Mouse (Mus musculus) E14TG2a.4 (cell line): Measurements from ENCODE around the gene Cenpm.

Experiments used
- H3K27me3 ChIP-seq: 2 replicates; pipeline ENCODE4 v1.6.1; 2014; ENCODE audit warnings: low read length, control low read depth; ENCODE audit not compliant: insufficient read depth
- H3K36me3 ChIP-seq: 2 replicates; pipeline ENCODE4 v1.6.1; 2014; ENCODE audit warnings: low read length, control low read depth; ENCODE audit not compliant: insufficient read depth
- H3K4me1 ChIP-seq: replicated peaks from 2 replicates; pipeline ENCODE4 v1.6.1; 2014; ENCODE audit warnings: low read depth, low read length, control low read depth
- H3K4me3 ChIP-seq: replicated peaks from 2 replicates; pipeline ENCODE4 v1.5.1; 2014; ENCODE audit warnings: mild to moderate bottlenecking, low read length
- H3K9me3 ChIP-seq: 2 replicates; pipeline ENCODE4 v1.6.1; 2014; ENCODE audit warnings: low read length, control low read depth
- CTCF ChIP-seq: conservative IDR thresholded peaks from 2 replicates; pipeline ENCODE4 v1.5.1; 2014; ENCODE audit warnings: low read length
- NANOG ChIP-seq: IDR thresholded peaks from 2 replicates; pipeline ENCODE4 v1.6.1; 2014; ENCODE audit warnings: borderline replicate concordance, low read length, mixed read lengths
- POU5F1 ChIP-seq: IDR thresholded peaks from 2 replicates; pipeline ENCODE4 v1.6.1; 2014; ENCODE audit warnings: low read length, borderline replicate concordance

The Cenpm gene

GRCm38 (mm10) chr15:82186131-82186530 lies 58.4 kb downstream of the Cenpm start:
- Histone ChIP-seq H3K9me3 (peaks cover 7% of the 10 kb centered on the region; the same call in 1 of the 2 replicates), H3K4me3 (0 out of 2 replicates have a peak overlapping the region, but pooled peaks have one; percentile 5), H3K4me1 (peaks cover 89% of the 10 kb centered on the region), H3K27me3 (no peaks in the 10 kb centered on the region), H3K36me3 (peaks cover 95% of the 10 kb centered on the region)
- no peak for TF ChIP-seq NANOG
- TF ChIP-seq CTCF = no peak
- no peak for TF ChIP-seq POU5F1

- peaks cover 80% of the 10 kb centered on the region for H3K4me1 ChIP-seq
- H3K9me3 ChIP-seq = peaks cover 7% of the 10 kb centered on the region; the same call in 1 of the 2 replicates
- TF ChIP-seq NANOG (no peak), CTCF (no peak), POU5F1 (no peak)
- peaks cover 97% of the 10 kb centered on the region for H3K36me3 ChIP-seq
- H3K4me3 ChIP-seq = 0 out of 2 replicates have a peak overlapping the region, but pooled peaks have one; percentile 17
- no peaks in the 10 kb centered on the region for H3K27me3 ChIP-seq
Measured at GRCm38 (mm10) chr15:82185062-82185783, 59.3 kb downstream of the Cenpm start.

GRCm38 (mm10) chr15:82184656-82185055 lies 59.9 kb downstream of the Cenpm start:
- Histone ChIP-seq H3K27me3 (no peaks in the 10 kb centered on the region), H3K4me1 (peaks cover 74% of the 10 kb centered on the region), H3K36me3 (peaks cover 97% of the 10 kb centered on the region), H3K4me3 (0 out of 2 replicates have a peak overlapping the region, but pooled peaks have one; percentile 17), H3K9me3 (peaks cover 11% of the 10 kb centered on the region; the same call in 1 of the 2 replicates)
- TF ChIP-seq CTCF (no peak), POU5F1 (no peak), NANOG (no peak)

GRCm38 (mm10) chr15:82184183-82184582 lies 60.4 kb downstream of the Cenpm start:
- H3K4me1 ChIP-seq = peaks cover 70% of the 10 kb centered on the region
- no peak overlapping the region for H3K4me3 ChIP-seq
- no peak for TF ChIP-seq POU5F1
- TF ChIP-seq CTCF = no peak
- TF ChIP-seq NANOG = no peak
- H3K9me3 ChIP-seq = peaks cover 14% of the 10 kb centered on the region; the same call in 1 of the 2 replicates
- H3K27me3 ChIP-seq = no peaks in the 10 kb centered on the region
- peaks cover 97% of the 10 kb centered on the region for H3K36me3 ChIP-seq
